Mouse (Mus musculus): ENCODE results near the gene Limch1.

The Limch1 gene

DNA sequence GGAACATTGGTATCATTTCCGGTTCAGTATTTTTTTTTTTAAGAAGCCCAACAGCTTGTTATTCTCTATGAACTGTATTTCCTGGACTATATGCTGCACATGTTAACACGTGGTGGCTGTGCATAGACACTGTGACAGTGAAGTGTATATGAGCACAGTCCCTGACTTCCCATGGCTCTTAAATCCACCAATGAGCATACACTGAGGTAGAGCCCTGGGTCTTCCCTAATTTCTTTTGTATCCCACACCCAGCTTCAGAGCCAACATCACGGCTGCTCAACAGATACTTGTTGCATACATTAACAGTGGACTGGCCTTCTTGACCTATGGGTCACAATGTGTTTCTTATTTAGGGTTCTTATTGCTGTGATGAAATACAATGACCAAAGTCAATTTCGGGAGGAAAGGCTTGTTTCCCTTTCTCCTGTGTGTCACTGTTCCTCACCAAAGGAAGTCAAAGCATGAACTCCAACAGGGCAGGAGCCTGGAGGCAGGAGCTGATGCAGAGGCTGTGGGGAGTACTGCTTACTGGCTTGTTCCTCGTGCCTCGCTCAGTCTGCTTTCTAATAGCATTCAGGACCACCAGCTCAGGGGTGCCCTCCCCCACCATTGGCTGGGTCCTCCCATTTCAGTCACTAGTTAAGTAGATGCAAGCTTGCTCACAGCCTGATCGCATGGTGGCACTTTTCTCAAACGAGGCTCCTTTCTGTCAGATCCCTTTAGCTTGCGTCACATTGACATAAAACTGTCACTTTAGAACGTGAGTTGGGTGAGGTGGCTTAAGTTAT, 130.6 kb downstream of the Limch1 start:
- DNase-seq (ENCODE audit: low read depth, low spot score) = no peak

- no peak for DNase-seq (ENCODE audit: low read depth, low spot score)
Observed at GRCm38 (mm10) chr5:66877066-66877465, 131.4 kb downstream of the Limch1 start.

GRCm38 (mm10) chr5:66881901-66882341, 136.3 kb downstream of the Limch1 start:
- no peak for DNase-seq (ENCODE audit: low read depth, low spot score)

DNA sequence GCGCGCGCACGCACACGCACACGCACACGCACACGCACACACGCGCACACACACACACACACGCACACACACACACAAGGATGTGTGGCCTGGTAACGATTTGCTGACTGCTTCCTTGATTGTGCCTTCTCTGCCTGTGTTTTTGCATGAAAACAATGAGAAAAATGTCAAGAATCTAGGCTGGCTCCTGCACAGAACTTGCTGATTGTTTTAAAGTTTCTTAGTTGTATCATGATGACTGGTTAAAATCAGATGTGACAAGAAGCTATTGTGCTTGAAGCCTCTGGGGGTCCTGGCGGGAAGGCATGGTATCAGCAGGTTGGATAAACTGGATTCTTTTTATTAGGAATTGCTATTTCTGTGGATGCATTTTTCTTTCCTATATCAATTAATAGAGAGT, 137.1 kb downstream of the Limch1 start:
- no peak for DNase-seq (ENCODE audit: low read depth, low spot score)

DNA sequence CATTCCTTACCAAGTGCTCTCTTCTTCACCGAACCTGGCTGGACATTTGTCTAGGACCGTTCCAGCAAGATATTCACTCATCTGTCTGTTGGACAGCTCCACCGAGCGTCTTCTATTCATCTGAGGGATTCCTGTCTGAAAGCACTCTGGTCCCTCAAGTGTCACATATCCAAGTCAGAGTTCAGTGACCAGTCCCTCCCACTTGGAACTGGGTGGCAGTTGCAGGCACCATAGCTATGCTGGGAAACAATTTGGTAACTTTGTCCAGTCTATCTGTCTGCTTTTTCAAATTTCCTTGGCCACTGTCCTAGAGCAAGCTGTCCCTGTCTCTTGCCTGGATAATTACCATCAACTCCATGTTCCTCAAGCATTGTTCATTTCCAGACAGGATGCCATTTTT, 138.9 kb downstream of the Limch1 start:
- no peak for DNase-seq (ENCODE audit: low read depth, low spot score)

- no peak for DNase-seq (ENCODE audit: low read depth, low spot score)
Observed at GRCm38 (mm10) chr5:66886410-66887120, 140.9 kb downstream of the Limch1 start.

DNA sequence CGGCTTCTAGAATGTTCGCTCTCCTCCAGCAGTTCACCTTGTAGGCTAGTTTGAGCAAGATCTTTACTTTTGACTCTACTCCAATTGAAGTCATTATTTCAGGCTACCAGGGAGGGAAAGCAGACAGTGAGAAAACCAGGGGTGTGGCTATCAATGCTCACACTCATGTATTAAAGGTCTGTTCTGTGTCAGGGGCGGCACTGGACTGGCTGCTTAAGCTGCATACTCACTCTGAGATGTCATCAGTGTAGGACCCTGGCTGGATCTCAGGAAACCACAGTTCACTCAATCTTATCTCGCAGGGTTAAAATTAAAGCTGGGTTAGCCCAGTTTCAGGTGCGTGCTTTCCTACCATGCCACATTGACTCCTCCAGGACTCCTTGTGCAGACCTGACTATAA, 142.4 kb downstream of the Limch1 start:
- DNase-seq (ENCODE audit: low read depth, low spot score) = no peak

GRCm38 (mm10) chr5:66889337-66889736, 143.7 kb downstream of the Limch1 start:
- peak; percentile 76 for DNase-seq (ENCODE audit: low read depth, low spot score)

- no peak for DNase-seq (ENCODE audit: low read depth, low spot score)
Observed at GRCm38 (mm10) chr5:66895440-66896120, 150.0 kb downstream of the Limch1 start.

GRCm38 (mm10) chr5:66897584-66897983, 152.0 kb downstream of the Limch1 start:
- no peak for DNase-seq (ENCODE audit: low read depth, low spot score)

- no peak for DNase-seq (ENCODE audit: low read depth, low spot score)
Observed at GRCm38 (mm10) chr5:66898252-66898651, 152.6 kb downstream of the Limch1 start.

DNA sequence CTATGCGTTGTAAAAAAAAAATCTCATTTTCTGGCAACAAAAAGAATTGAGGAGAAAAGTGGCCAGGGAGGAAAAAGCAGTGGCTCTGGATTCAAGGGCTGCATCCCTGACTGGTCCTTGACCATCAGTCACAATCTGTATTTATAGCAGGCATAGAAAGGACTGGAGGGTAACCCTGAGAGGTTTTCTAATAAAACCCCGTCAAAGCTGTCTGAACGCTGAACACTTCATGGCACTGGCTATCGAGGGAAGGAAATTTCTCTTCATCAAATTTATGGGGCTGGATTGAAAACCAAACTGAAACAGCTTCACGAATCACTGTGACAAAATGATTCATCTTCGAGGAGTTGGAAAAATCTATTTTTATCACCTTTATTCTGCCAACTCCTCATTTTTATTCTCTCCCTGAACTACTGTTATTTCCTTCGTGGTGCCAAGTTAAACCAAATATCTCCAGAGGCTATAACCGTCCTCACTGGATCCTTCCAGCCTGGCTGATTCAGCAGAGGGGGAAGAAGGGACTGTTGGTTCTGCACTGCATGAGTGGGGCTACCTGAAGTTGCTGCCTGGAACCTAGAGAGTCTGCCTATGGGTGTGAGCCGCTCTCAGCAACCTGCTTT, 153.3 kb downstream of the Limch1 start:
- DNase-seq (ENCODE audit: low read depth, low spot score) = no peak

DNA sequence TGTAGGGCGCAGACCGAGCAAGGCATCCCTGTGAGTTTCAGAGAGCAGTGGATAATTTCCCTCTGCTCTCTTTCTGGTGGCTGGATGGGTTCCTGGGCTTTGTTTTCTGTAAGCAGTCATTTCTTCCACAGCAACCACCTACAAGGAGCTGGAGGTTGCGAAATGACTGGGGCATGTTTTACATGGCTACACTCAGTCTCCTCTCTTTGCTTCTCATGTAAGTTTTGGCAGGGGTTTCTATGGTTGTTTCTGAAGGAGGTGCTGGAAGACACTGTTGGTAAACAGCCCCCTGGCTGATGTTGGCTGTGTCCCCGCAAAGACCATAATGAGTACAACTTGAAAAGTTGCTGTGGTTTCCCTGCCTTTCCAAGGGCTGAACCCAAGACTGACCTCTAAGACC, 155.5 kb downstream of the Limch1 start:
- DNase-seq (ENCODE audit: low read depth, low spot score) = no peak

DNA sequence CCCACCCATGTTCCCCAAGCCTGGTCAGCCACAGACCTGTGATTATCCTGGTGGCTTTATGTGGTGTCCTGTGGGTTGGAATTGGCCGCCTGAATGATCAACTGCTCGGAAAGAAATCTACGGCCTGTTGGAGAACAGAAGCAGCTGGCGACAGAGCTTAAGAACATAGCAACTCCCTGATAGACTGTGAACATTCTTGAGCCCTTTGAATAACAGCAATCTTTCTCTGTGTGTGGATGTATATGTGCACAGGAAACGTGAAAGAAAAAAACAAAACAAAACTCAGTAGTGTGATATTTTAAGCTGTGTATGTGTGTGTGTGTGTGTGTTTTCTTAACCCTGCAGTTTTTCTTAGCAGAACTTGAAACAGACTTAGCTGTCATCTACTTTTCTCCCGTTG, 159.2 kb downstream of the Limch1 start:
- DNase-seq (ENCODE audit: low read depth, low spot score) = no peak

DNA sequence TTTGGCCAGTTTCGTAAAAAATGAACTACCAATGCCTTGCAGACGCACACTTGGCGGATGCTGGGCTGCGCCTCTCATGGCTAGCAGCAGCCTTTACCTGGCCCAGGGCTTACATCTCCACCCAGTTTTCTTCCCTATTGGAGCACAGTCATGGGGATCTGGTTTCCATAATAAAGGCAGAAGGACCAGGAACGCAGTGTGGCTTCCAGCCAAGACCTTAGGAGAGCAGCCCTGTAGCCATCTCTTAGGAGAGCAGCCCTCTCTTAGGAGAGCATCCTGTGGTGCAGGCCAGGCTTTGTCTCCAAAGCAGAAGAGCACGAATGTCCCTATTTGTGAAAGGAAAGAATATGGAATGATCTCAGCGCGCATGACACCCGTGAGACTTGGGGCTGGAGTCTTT, 163.3 kb downstream of the Limch1 start:
- DNase-seq (ENCODE audit: low read depth, low spot score) = no peak

DNA sequence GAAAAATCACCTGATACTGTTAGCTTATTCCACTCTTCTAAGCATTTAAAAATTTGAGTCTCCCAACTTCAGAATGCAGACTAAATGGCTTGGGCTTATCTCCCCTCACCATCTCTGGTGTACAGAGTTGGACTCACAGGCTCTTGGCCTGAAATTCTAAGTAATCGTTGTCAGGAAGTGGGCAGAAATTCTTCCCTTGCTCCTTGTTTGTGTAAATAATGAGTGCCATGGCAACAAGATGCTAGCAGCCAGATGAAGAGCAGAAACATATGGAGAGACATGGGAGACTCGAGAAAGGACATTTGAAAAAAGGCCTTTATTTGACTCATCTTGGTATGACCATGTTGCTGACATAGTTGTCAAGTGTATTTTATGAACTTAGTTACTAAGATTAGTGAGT, 164.3 kb downstream of the Limch1 start:
- DNase-seq (ENCODE audit: low read depth, low spot score) = no peak

DNA sequence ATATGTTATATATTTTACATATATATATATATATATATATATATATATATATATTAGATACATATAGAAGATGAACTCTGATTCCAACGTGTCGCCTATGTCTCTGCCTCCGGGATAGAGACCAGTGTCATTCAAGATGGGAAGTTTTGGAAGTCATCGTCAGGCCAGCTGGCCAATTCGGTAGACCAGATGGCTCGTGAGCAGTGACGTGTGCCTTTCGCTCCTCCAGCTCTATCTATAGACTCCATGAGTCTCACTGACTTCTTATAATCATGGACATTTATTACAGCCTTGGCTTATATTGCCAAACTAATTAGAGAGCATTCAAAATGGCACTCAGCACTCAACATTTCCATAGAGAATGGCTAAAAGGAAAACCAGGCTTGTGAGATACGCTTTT, 165.0 kb downstream of the Limch1 start:
- DNase-seq (ENCODE audit: low read depth, low spot score) = no peak

- DNase-seq (ENCODE audit: low read depth, low spot score) = no peak
Observed at GRCm38 (mm10) chr5:66911068-66911467, 165.4 kb downstream of the Limch1 start.

GRCm38 (mm10) chr5:66913791-66914190, 168.2 kb downstream of the Limch1 start:
- no peak for DNase-seq (ENCODE audit: low read depth, low spot score)

- DNase-seq (ENCODE audit: low read depth, low spot score) = no peak
Observed at GRCm38 (mm10) chr5:66917353-66918315, 172.0 kb downstream of the Limch1 start.
